Comparison of ENCODE assay signal across 8 mouse cellular contexts in the genomic region with DNA sequence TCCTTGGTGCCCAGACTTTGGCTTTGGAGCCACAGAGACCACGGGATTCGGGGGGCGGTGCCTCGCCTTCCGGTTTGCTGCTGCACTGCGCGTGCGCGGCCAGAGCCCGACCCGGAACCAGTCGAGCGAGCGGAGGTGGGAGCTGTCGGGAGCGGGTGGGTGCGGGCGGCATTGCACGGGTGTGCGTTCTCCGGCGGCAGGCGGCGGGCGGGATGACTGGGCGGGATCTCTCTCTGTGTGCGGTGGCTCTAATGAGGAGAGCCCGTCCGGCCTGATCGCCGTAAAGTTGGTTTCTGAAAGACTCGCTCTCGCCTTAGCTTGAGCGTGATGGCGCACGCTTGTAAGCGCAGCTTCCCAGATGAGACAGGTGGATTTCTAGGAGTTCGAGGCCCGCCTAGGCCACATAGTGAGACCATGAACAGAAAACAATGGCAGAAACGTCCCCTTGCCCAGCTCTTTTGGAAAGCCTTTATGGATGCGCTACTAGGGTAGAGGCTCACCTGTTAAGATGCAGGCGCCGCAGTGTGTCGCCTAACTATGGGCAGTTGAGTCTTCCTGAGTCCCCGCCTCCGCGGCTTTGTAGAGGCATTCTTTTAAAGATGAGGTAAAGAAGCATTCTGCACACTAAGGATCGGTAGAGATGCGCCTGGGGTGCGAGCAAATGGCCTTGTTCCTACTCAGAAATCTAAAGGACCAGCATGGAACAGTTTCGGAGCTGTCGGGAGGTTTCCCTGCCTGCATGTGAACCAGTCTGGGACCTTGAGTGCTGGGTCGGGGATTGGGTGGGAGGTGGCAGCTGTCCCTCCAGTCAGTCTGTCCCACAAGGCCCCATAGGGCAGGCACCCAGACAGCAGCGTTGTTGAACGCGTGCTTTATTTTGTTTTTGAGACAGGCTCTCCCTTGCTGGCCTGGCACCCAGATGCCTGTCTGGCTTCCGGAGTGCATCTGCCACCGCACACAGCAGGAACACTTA. TPM values are rescaled to one million over a fixed set of nuclear protein-coding genes. Genes with fewer than 3 reads are reported as not detected.
DNase-seq lines count a peak whose midpoint lies in the region; ATAC-seq lines count a peak whose summit lies in the region.

A gene (plus strand): TSS at position 108 of the 973 bp plus-strand sequence.

- peak within 1 kb of the TSS; percentile 88 for H3K4me2 ChIP-seq in heart, embryonic 14.5 days (ENCODE audit: low read length)
- H3K4me2 ChIP-seq in liver, embryonic 13.5 days: peak within 1 kb of the TSS; percentile 89
- peak within 1 kb of the TSS; percentile 95 for H3K4me2 ChIP-seq in stomach, embryonic 16.5 days (ENCODE audit: low read depth, low read length)

- DNase-seq in CD4-positive, CD25-positive, alpha-beta regulatory T cell, adult 2 months (ENCODE audit: low read depth, low spot score): peak; percentile 95
- peak; percentile 83 for DNase-seq in fibroblast of lung, adult 2 months (ENCODE audit: low read depth)
- DNase-seq in kidney, postnatal 14 days: peak; percentile 96
- peak; percentile 91 for DNase-seq in liver, embryonic 13.5 days
- peak; percentile 96 for DNase-seq in neural tube, embryonic 10.5 days (ENCODE audit: extremely low spot score, low spot score)

- peak within 1 kb of the TSS; percentile 83 for H3K27ac ChIP-seq in brown adipose tissue, adult 24 weeks (replicated peaks; ENCODE audit: low read depth, low read length)
- H3K27ac ChIP-seq in heart, embryonic 14.5 days (replicated peaks in 1 of 2; ENCODE audit: control insufficient read depth in 1 of 2, insufficient read depth in 1 of 2, low read depth in 2 of 2, low read length in 2 of 2): peak within 1 kb of the TSS; percentile 52 to 69
- peak within 1 kb of the TSS; percentile 63; the same call in 1 of the 2 replicates for H3K27ac ChIP-seq in liver, embryonic 13.5 days
- H3K27ac ChIP-seq in stomach, embryonic 16.5 days (ENCODE audit: low read length): peak within 1 kb of the TSS; percentile 74

- no peaks in the 10 kb centered on the region for H3K27me3 ChIP-seq in heart, embryonic 14.5 days (ENCODE audit: control insufficient read depth, insufficient read depth, low read length)
- no peaks in the 10 kb centered on the region for H3K27me3 ChIP-seq in liver, embryonic 13.5 days
- no peaks in the 10 kb centered on the region for H3K27me3 ChIP-seq in stomach, embryonic 16.5 days (ENCODE audit: control insufficient read depth, insufficient read depth, low read length)

- WGBS in heart, embryonic 14.5 days: 4% methylated on average over 58 of the region's 58 CpGs
- 5% methylated on average over 58 of the region's 58 CpGs for WGBS in liver, embryonic 13.5 days (ENCODE audit: insufficient replicate concordance)
- WGBS in stomach, embryonic 16.5 days: 5% methylated on average over 58 of the region's 58 CpGs

- H3K4me1 ChIP-seq in brown adipose tissue, adult 24 weeks (ENCODE audit: control insufficient read depth, insufficient read depth, insufficient read length, low read length): peaks cover 3% of the 10 kb centered on the region
- H3K4me1 ChIP-seq in heart, embryonic 14.5 days (ENCODE audit: control insufficient read depth in 2 of 2, insufficient read depth in 2 of 2, low read length in 2 of 2): peaks cover 8 to 11% of the 10 kb centered on the region in 2 experiments
- H3K4me1 ChIP-seq in liver, embryonic 13.5 days (replicated peaks): peaks cover 17% of the 10 kb centered on the region
- H3K4me1 ChIP-seq in stomach, embryonic 16.5 days (ENCODE audit: control insufficient read depth, insufficient read depth, low read length): peaks cover 11% of the 10 kb centered on the region

- H3K9me3 ChIP-seq in heart, embryonic 14.5 days (ENCODE audit: control insufficient read depth, low read length): no peaks in the 10 kb centered on the region
- H3K9me3 ChIP-seq in liver, embryonic 13.5 days (replicated peaks): no peaks in the 10 kb centered on the region
- no peaks in the 10 kb centered on the region for H3K9me3 ChIP-seq in stomach, embryonic 16.5 days (replicated peaks; ENCODE audit: control insufficient read depth, low read length)

- ATAC-seq in heart, embryonic 14.5 days (ENCODE audit: insufficient number of reproducible peaks, insufficient read depth, low FRiP score, low read depth): peak; percentile 90
- ATAC-seq in liver, embryonic 13.5 days (ENCODE audit: low read depth): peak; percentile 96
- peak; percentile 97 for ATAC-seq in stomach, embryonic 16.5 days (ENCODE audit: insufficient read depth, low FRiP score)

- peaks cover 29% of the 10 kb centered on the region for H3K36me3 ChIP-seq in heart, embryonic 14.5 days (ENCODE audit: control insufficient read depth, insufficient read depth, low read length)
- peaks cover 16% of the 10 kb centered on the region; the same call in 1 of the 2 replicates for H3K36me3 ChIP-seq in liver, embryonic 13.5 days
- H3K36me3 ChIP-seq in stomach, embryonic 16.5 days (ENCODE audit: control insufficient read depth, insufficient read depth, low read length): peaks cover 4% of the 10 kb centered on the region; the same call in 1 of the 2 replicates

- peak within 1 kb of the TSS; percentile 92 for H3K4me3 ChIP-seq in brown adipose tissue, adult 24 weeks (ENCODE audit: insufficient read depth, low read depth, low read length)
- peak within 1 kb of the TSS; percentile 66 to 84 for H3K4me3 ChIP-seq in heart, embryonic 14.5 days (ENCODE audit: control insufficient read depth in 1 of 2, insufficient read depth in 1 of 2, low read depth in 1 of 2, low read length in 2 of 2)
- H3K4me3 ChIP-seq in liver, embryonic 13.5 days (replicated peaks): peak within 1 kb of the TSS; percentile 79
- H3K4me3 ChIP-seq in stomach, embryonic 16.5 days (replicated peaks; ENCODE audit: low read length): peak within 1 kb of the TSS; percentile 70

- H3K9ac ChIP-seq in heart, embryonic 14.5 days (ENCODE audit: low read length): peak within 1 kb of the TSS; percentile 83
- H3K9ac ChIP-seq in liver, embryonic 13.5 days: peak within 1 kb of the TSS; percentile 82
- H3K9ac ChIP-seq in stomach, embryonic 16.5 days (ENCODE audit: low read length): peak within 1 kb of the TSS; percentile 83

RNA-seq across cellular contexts. Expression of the gene that starts here (rescaled TPM):
- polyA plus RNA-seq in brown adipose tissue, adult 24 weeks (2012; ENCODE audit: insufficient read depth, insufficient read length, missing spikeins): 17.4 and 21.7 TPM in 2 replicates
- 24.9 and 27.9 TPM in 2 replicates for polyA plus RNA-seq in heart, embryonic 14.5 days (2014; fragmentation: Nextera tagmentation; extraction: Ambion mirVana)
- 14.7 and 15.2 TPM in 2 replicates for polyA plus RNA-seq in liver, embryonic 13.5 days (2015; fragmentation: Nextera tagmentation; extraction: Ambion mirVana)
- 27.0 and 27.9 TPM in 2 replicates for polyA plus RNA-seq in stomach, embryonic 16.5 days (2015; fragmentation: Nextera tagmentation; extraction: Ambion mirVana)

Comparison
In these comparisons a context has a peak if more than half of its experiments do, and no peak if none do; other contexts are left out.
1. Peak in every context shown above with its lines: DNase-seq, ATAC-seq, H3K4me3 ChIP-seq and H3K27ac ChIP-seq.